Mouse (Mus musculus) small intestine, adult 2 months (tissue): ENCODE data around the gene Trip6. TPM values are rescaled to one million over a fixed set of nuclear protein-coding genes. Genes with fewer than 3 reads are reported as not detected.

ENCODE experiments used
- H3K27ac ChIP-seq: fragments of 200-500 bp; 2 replicates; pipeline ENCODE4 v1.5.1; 2012; ENCODE audit warnings: low read depth, low read length, control low read depth, inconsistent platforms; ENCODE audit not compliant: insufficient read depth
- H3K27me3 ChIP-seq: fragments of 200-500 bp; 2 replicates; pipeline ENCODE4 v1.6.1; 2012; ENCODE audit warnings: mild to moderate bottlenecking, moderate library complexity, low read length, inconsistent platforms; ENCODE audit not compliant: control insufficient read depth, insufficient read depth
- H3K36me3 ChIP-seq: fragments of 200-500 bp; 2 replicates; pipeline ENCODE4 v1.6.1; 2012; ENCODE audit warnings: mild to moderate bottlenecking, low read length, control low read depth, inconsistent platforms; ENCODE audit not compliant: control insufficient read depth, insufficient read depth
- H3K4me1 ChIP-seq: fragments of 200-500 bp; 2 replicates; pipeline ENCODE4 v1.6.1; 2012; ENCODE audit warnings: low read length, inconsistent platforms, mixed read lengths; ENCODE audit not compliant: control insufficient read depth, insufficient read depth, insufficient read length
- H3K4me3 ChIP-seq: fragments of 200-500 bp; 2 replicates; pipeline ENCODE4 v1.5.1; 2012; ENCODE audit warnings: low read depth, mild to moderate bottlenecking, control low read depth, inconsistent platforms, low read length, moderate library complexity
- CTCF ChIP-seq: fragments of 200-500 bp; IDR thresholded peaks from 2 replicates; pipeline ENCODE4 v1.5.1; 2012; ENCODE audit warnings: low read depth, mild to moderate bottlenecking, control low read depth, inconsistent platforms, low read length, moderate library complexity, mixed read lengths; ENCODE audit not compliant: insufficient replicate concordance, insufficient read length; ENCODE audit errors: extremely low read depth
- POLR2A ChIP-seq: fragments of 200-500 bp; IDR thresholded peaks from 2 replicates; pipeline ENCODE4 v1.6.1; 2012; ENCODE audit warnings: low read depth, mild to moderate bottlenecking, control low read depth, inconsistent platforms, low read length, moderate library complexity
- WGBS: fragments of 180-500 bp; shearing (Covaris S2); methylation state at CpG from one replicate; pipeline ENCODE4 v1.1.7; 2018; 5-methylcytosine and 5-hydroxymethylcytosine counted together
- polyA plus RNA-seq: library from polyadenylated mRNA; depleted of rRNA; stranded (reverse); fragments of >200 nt; gene quantifications from 2 replicates; pipeline ENCODE4 v1.2.3, GENCODE M21; 2012; rRNA removed

The Trip6 gene
- polyA plus RNA-seq, 1 experiment: 8.2 TPM

DNA sequence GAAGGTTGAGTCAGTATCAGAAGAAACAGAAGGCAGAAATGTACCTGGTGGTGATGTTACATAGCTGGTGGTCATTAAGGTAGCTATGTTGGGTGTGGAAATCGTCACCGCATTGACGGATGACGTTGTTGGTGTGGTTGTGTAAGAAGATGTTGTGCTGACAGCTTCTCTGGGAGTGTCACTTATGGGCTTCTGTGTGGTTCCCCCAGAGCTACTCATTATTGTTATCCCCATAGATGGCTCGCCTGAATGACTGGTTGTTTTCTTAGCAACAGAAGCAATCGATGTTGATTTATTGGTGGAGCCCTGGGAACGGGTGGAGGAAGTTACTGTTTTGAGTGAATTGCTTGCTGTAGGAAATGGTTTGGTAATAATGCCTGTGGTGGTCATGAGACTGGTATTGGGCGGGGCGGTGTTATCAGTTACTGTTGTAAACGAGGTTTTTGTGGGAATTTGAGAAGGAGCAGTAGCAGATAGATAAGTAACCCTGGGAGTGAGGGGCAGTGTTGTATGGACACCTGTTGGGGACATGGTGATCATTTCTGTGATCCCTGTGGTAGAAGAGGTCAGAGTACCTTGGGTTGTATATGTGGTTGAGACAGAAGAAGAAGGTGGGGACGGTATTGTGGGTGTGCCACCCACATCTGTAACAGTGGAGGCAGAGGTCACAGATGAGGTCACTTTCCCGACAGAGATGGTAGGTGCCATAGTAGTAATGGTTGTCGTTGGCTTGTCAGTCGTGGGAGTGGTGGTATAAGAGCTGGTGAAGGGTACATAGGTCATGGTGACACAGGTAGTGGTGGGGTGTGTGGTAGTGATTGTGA is 50.1 kb downstream of the Trip6 start:
- Histone ChIP-seq H3K27ac (peak overlapping the region; percentile 78), H3K4me1 (peaks cover 23% of the 10 kb centered on the region), H3K4me3 (no peak overlapping the region), H3K27me3 (no peaks in the 10 kb centered on the region; the same call in 1 of the 2 replicates), H3K36me3 (no peaks in the 10 kb centered on the region)
- 25% methylated on average over 14 of the region's 14 CpGs for WGBS
- TF ChIP-seq CTCF (no peak), POLR2A (no peak)

Other genes with a start within 250 kb of the Trip6 start
- 0.99 and 1.2 TPM in 2 replicates for gene Serpine1, start 242.1 kb downstream of the Trip6 start, polyA plus RNA-seq
- 10.3 and 19.9 TPM in 2 replicates for gene Trim56, start 198.2 kb downstream of the Trip6 start, polyA plus RNA-seq
- gene Muc3, start 165.1 kb downstream of the Trip6 start, polyA plus RNA-seq: 52.5 and 653 TPM in 2 replicates
- gene Muc3a, start 102.0 kb downstream of the Trip6 start, polyA plus RNA-seq: 24.3 and 62.2 TPM in 2 replicates
- gene Ache, start 26.9 kb downstream of the Trip6 start, polyA plus RNA-seq: 5.1 and 5.3 TPM in 2 replicates
- 7.0 and 10.9 TPM in 2 replicates for gene Ufsp1, start 19.8 kb downstream of the Trip6 start, polyA plus RNA-seq
- gene Srrt, start 6.7 kb downstream of the Trip6 start, polyA plus RNA-seq: 60.3 and 109 TPM in 2 replicates
- gene Slc12a9, start 19.2 kb upstream of the Trip6 start, polyA plus RNA-seq: 9.2 and 14.8 TPM in 2 replicates
- gene Ephb4, start 35.7 kb upstream of the Trip6 start, polyA plus RNA-seq: 14.8 and 27.5 TPM in 2 replicates
- gene Zan, start 162.7 kb upstream of the Trip6 start, polyA plus RNA-seq: 0.98 and 2.3 TPM in 2 replicates
- 23.1 and 36.6 TPM in 2 replicates for gene Pop7, start 188.1 kb upstream of the Trip6 start, polyA plus RNA-seq
- 7.3 and 15.7 TPM in 2 replicates for gene Gigyf1, start 204.1 kb upstream of the Trip6 start, polyA plus RNA-seq
- gene Epo, start 218.8 kb upstream of the Trip6 start, polyA plus RNA-seq: not detected in 2 replicates
- 534 and 1,215 TPM in 2 replicates for gene Gnb2, start 219.1 kb upstream of the Trip6 start, polyA plus RNA-seq
- gene Actl6b, start 239.1 kb upstream of the Trip6 start, polyA plus RNA-seq: 0.47 and 1.0 TPM in 2 replicates